Mouse (Mus musculus): ENCODE data around the gene Gm9821. TPM values are rescaled to one million over a fixed set of nuclear protein-coding genes. Genes with fewer than 3 reads are reported as not detected.

Gene Gm9821
- total RNA-seq, 2 experiments from 2014 or later: not detected

GRCm38 (mm10) chr2:91962864-91963401 is 17.4 kb downstream of the Gm9821 start:
- no peak for ATAC-seq (replicated peaks; ENCODE audit: low FRiP score, poor library complexity, severe bottlenecking)

GRCm38 (mm10) chr2:91963443-91963932 is 18.0 kb downstream of the Gm9821 start:
- ATAC-seq (replicated peaks; ENCODE audit: low FRiP score, poor library complexity, severe bottlenecking): peak; percentile 86

GRCm38 (mm10) chr2:91964610-91965204 is 19.2 kb downstream of the Gm9821 start:
- ATAC-seq (replicated peaks; ENCODE audit: low FRiP score, poor library complexity, severe bottlenecking): no peak

- ATAC-seq (replicated peaks; ENCODE audit: low FRiP score, poor library complexity, severe bottlenecking): no peak
These were observed 19.9 kb downstream of the Gm9821 start for GRCm38 (mm10) chr2:91965417-91965816.

GRCm38 (mm10) chr2:91966367-91966766 is 20.9 kb downstream of the Gm9821 start:
- ATAC-seq (replicated peaks; ENCODE audit: low FRiP score, poor library complexity, severe bottlenecking): no peak

GRCm38 (mm10) chr2:91967962-91968361 is 22.5 kb downstream of the Gm9821 start:
- ATAC-seq (replicated peaks; ENCODE audit: low FRiP score, poor library complexity, severe bottlenecking): no peak

GRCm38 (mm10) chr2:91971231-91972097 is 26.0 kb downstream of the Gm9821 start:
- ATAC-seq (replicated peaks; ENCODE audit: low FRiP score, poor library complexity, severe bottlenecking): no peak

GRCm38 (mm10) chr2:91972121-91972566 is 26.6 kb downstream of the Gm9821 start:
- ATAC-seq (replicated peaks; ENCODE audit: low FRiP score, poor library complexity, severe bottlenecking): no peak

- ATAC-seq (replicated peaks; ENCODE audit: low FRiP score, poor library complexity, severe bottlenecking): no peak
These were observed 28.1 kb downstream of the Gm9821 start for GRCm38 (mm10) chr2:91973416-91974135.

GRCm38 (mm10) chr2:91975581-91976541 is 30.4 kb downstream of the Gm9821 start, which contains the start of gene Dgkz:
TSS of gene Dgkz (minus strand) at chr2:91975864.
- no peak for ATAC-seq (replicated peaks; ENCODE audit: low FRiP score, poor library complexity, severe bottlenecking)

GRCm38 (mm10) chr2:91977960-91978359 is 32.5 kb downstream of the Gm9821 start:
- ATAC-seq (replicated peaks; ENCODE audit: low FRiP score, poor library complexity, severe bottlenecking): no peak

GRCm38 (mm10) chr2:91978547-91978946 is 33.0 kb downstream of the Gm9821 start:
- no peak for ATAC-seq (replicated peaks; ENCODE audit: low FRiP score, poor library complexity, severe bottlenecking)

GRCm38 (mm10) chr2:91980245-91980644 is 34.7 kb downstream of the Gm9821 start:
- ATAC-seq (replicated peaks; ENCODE audit: low FRiP score, poor library complexity, severe bottlenecking): no peak

GRCm38 (mm10) chr2:91980830-91981229 is 35.3 kb downstream of the Gm9821 start:
- no peak for ATAC-seq (replicated peaks; ENCODE audit: low FRiP score, poor library complexity, severe bottlenecking)

GRCm38 (mm10) chr2:91984439-91984838 is 38.9 kb downstream of the Gm9821 start:
- ATAC-seq (replicated peaks; ENCODE audit: low FRiP score, poor library complexity, severe bottlenecking): no peak

- ATAC-seq (replicated peaks; ENCODE audit: low FRiP score, poor library complexity, severe bottlenecking): no peak
These were observed 39.5 kb downstream of the Gm9821 start for GRCm38 (mm10) chr2:91984906-91985525.

- no peak for ATAC-seq (replicated peaks; ENCODE audit: low FRiP score, poor library complexity, severe bottlenecking)
These were observed 40.6 kb downstream of the Gm9821 start for GRCm38 (mm10) chr2:91986071-91986470.

GRCm38 (mm10) chr2:91987542-91987941 is 42.0 kb downstream of the Gm9821 start:
- no peak for ATAC-seq (replicated peaks; ENCODE audit: low FRiP score, poor library complexity, severe bottlenecking)

All from erythroid progenitor cell, adult 5-6 weeks (primary cell).